Mouse (Mus musculus): ENCODE measurements around the gene Pds5a. TPM values are rescaled to one million over a fixed set of nuclear protein-coding genes. Genes with fewer than 3 reads are reported as not detected.

The Pds5a gene
- polyA plus RNA-seq, 1 experiment from 2014 or later: 79.3 TPM

DNA sequence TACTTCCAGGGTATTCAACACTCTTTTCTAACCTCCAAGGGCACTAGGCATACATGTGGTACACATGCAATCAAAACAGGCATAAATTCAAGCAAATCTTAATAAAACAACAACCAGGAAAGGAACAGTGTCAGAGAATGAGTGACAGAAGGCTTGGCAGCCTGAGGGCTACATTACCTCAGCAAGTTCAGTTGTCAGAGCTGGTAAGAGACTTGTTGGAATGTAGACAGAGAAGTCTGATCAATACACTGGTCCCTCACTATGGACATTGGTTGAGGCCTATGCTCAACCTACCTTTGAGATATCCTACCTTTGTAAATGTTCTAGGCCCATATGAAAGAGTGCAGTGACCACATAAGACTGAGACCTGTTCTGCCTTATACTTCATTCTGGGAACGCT lies 91.3 kb downstream of the Pds5a start:
- Histone ChIP-seq H3K27me3 (no peaks in the 10 kb centered on the region), H3K4me3 (no peak overlapping the region), H3K9ac (no peak overlapping the region), H3K27ac (no peak overlapping the region), H3K4me1 (no peaks in the 10 kb centered on the region), H3K9me3 (replicated peaks) (no peaks in the 10 kb centered on the region), H3K36me3 (ENCODE audit: poor library complexity, severe bottlenecking) (peaks cover 24% of the 10 kb centered on the region), H3K4me2 (no peak overlapping the region)
- ATAC-seq: no peak
- 89% methylated on average over 1 of the region's 1 CpGs for WGBS

DNA sequence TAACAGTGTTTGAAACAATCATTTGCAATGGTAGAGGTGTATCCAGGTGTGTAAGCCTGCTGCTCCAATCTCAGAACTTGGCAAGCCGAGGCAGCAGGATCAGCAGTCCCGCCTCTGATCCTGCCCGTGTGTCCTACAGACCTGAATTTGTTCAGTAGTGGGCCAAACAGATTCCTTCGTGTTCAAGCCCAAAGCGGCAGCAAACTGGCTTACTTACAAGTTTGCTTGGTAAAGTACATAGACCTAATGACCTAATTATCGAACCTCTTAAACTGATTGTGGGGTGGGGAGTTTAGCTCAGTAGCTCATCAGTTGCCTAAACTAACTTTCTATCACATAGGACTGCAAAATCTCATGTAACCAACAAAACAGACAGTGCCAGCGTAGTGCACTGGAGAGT lies 98.4 kb downstream of the Pds5a start:
- ATAC-seq: no peak
- Histone ChIP-seq H3K27me3 (no peaks in the 10 kb centered on the region), H3K4me2 (no peak overlapping the region), H3K36me3 (ENCODE audit: poor library complexity, severe bottlenecking) (peaks cover 27% of the 10 kb centered on the region), H3K27ac (no peak overlapping the region), H3K9me3 (replicated peaks) (no peaks in the 10 kb centered on the region), H3K4me3 (no peak overlapping the region), H3K9ac (no peak overlapping the region), H3K4me1 (no peaks in the 10 kb centered on the region)
- WGBS: 94% methylated on average over 7 of the region's 7 CpGs

DNA sequence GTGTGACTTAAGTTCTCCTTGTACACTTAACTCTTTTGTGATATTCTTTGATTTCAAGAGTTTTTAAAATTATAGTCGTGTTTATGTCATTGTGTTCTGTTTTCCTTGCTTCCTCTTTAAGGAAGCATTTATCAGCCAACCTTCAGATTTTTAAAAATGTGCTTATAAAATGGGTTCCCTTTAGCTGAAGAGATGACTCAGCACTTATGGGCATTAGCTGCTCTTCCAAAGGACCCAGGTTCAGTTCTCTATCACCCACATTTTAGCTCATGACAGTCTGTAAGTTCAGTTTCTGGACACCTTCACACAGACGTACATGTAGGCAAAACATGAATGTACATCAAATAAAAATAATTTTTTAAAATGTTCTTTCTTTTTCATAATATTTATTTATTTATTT lies 105.7 kb downstream of the Pds5a start:
- Histone ChIP-seq H3K4me2 (no peak overlapping the region), H3K27ac (no peak overlapping the region), H3K4me1 (no peaks in the 10 kb centered on the region), H3K36me3 (ENCODE audit: poor library complexity, severe bottlenecking) (peaks cover 38% of the 10 kb centered on the region), H3K9ac (no peak overlapping the region), H3K9me3 (replicated peaks) (no peaks in the 10 kb centered on the region), H3K4me3 (no peak overlapping the region), H3K27me3 (no peaks in the 10 kb centered on the region)
- no peak for ATAC-seq
- WGBS: 89% methylated on average over 2 of the region's 2 CpGs

DNA sequence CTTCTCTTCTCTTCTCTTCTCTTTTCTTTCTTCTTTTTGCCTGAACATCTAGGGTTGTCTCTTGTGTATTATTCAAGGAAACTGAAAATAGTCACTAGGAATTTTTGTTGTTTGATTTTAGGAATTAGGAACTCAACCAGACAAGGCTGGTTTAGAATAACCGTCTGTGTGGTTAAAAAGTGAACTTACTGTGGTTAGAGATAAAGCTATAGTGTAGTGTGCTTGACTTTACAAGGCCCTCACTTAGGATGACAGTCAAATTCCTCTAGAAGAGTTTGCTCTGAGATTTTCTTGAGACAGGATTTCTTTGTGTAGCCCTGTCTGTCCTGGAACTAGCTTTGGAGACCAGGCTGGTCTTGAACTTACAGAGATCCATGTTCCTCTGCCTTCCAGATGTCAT lies 107.9 kb downstream of the Pds5a start:
- Histone ChIP-seq H3K27ac (no peak overlapping the region), H3K4me3 (no peak overlapping the region), H3K36me3 (ENCODE audit: poor library complexity, severe bottlenecking) (peaks cover 45% of the 10 kb centered on the region), H3K9me3 (replicated peaks) (no peaks in the 10 kb centered on the region), H3K9ac (no peak overlapping the region), H3K27me3 (no peaks in the 10 kb centered on the region), H3K4me1 (no peaks in the 10 kb centered on the region), H3K4me2 (no peak overlapping the region)
- ATAC-seq: no peak
- WGBS: 98% methylated on average over 1 of the region's 1 CpGs

DNA sequence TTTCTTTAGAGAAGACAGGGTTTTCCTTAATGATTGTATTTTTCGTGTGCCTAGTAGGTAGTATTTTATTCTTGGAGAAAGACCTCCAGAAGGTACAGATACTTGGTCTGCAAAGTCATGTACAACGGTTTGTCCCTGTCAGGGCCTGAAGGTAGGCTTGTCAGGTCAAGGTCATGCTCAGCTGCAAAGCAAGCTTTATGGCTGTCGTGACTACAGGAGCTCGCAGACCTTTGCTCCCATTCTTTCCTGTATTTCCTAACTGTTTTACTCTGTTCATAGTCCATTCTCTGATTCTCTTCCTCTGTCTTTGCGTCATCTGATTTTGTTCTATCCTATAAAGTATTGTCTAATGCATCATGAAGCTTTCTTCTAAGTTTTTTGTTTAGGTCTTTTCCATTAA lies 111.8 kb downstream of the Pds5a start:
- WGBS: 91% methylated on average over 5 of the region's 5 CpGs
- H3K4me1 ChIP-seq: no peaks in the 10 kb centered on the region
- no peaks in the 10 kb centered on the region for H3K9me3 ChIP-seq (replicated peaks)
- H3K4me3 ChIP-seq: no peak overlapping the region
- no peak overlapping the region for H3K27ac ChIP-seq
- H3K36me3 ChIP-seq (ENCODE audit: poor library complexity, severe bottlenecking): peaks cover 34% of the 10 kb centered on the region
- H3K27me3 ChIP-seq: no peaks in the 10 kb centered on the region
- no peak overlapping the region for H3K4me2 ChIP-seq
- no peak for ATAC-seq
- H3K9ac ChIP-seq: no peak overlapping the region

DNA sequence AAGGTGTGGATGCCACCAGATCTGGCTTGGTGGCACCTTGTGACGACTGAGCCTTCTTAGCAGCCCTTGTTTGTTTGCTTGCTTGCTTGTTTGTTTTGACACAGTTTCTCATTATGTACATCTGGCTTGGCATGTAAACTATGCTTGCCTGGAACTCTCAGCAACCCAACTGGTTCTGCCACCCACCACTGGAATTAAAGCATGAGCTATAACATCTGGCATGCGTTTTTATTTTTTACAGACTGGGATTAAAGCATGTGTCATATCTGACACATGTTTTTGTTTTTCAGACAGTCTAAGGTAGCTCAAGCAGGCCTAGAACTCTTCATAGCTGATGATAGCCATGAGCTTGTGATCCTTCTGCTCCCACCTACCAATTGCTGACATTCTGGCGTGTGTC lies 119.5 kb downstream of the Pds5a start:
- Histone ChIP-seq H3K4me2 (no peak overlapping the region), H3K36me3 (ENCODE audit: poor library complexity, severe bottlenecking) (peaks cover 10% of the 10 kb centered on the region), H3K4me3 (no peak overlapping the region), H3K9me3 (replicated peaks) (no peaks in the 10 kb centered on the region), H3K9ac (no peak overlapping the region), H3K27ac (no peak overlapping the region), H3K4me1 (no peaks in the 10 kb centered on the region), H3K27me3 (no peaks in the 10 kb centered on the region)
- WGBS: 85% methylated on average over 3 of the region's 3 CpGs
- no peak for ATAC-seq

DNA sequence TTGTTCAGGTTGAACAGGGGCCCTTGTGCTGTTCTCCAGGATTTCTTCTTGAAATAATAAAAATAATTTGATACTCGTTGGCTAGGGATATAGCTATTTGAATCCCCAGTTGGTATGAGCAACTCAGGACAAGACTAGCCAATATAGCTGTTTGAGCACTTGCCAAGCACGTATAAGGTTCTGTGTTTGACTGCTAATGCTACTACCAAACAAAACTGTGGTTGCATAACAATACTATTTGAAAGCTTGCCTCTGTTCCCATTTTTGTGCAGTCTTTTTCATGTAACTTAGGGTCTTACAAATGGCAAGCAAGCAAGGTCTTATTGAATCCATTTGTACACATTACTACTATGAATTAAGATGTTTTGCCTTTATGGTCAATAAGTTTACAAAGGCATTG lies 122.2 kb downstream of the Pds5a start:
- Histone ChIP-seq H3K4me3 (no peak overlapping the region), H3K27me3 (no peaks in the 10 kb centered on the region), H3K27ac (no peak overlapping the region), H3K9me3 (replicated peaks) (no peaks in the 10 kb centered on the region), H3K9ac (no peak overlapping the region), H3K4me1 (no peaks in the 10 kb centered on the region), H3K4me2 (no peak overlapping the region), H3K36me3 (ENCODE audit: poor library complexity, severe bottlenecking) (peaks cover 8% of the 10 kb centered on the region; the same call in 1 of the 2 replicates)
- 77% methylated on average over 2 of the region's 2 CpGs for WGBS
- no peak for ATAC-seq

DNA sequence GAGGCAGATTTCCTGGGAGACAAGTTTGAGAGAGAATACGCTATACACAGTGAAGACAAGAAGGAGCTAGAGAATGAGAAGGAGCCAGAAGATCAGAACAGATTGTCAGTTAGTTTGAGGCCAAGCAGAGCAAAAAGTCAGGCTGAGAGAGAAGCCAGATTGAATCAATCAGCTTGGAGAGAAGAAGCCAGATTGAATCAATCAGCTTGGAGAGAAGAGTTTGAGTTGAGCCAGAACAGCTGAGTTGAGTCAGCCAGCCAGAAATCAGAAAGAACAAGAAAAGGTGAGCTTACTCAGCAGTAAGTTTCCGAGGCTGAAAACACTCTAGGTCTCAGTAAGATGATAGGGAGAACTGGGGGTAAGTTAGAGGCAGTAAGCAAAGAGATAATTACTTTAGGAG lies 123.2 kb downstream of the Pds5a start:
- Histone ChIP-seq H3K4me2 (no peak overlapping the region), H3K4me1 (no peaks in the 10 kb centered on the region), H3K9ac (no peak overlapping the region), H3K36me3 (ENCODE audit: poor library complexity, severe bottlenecking) (peaks cover 8% of the 10 kb centered on the region; the same call in 1 of the 2 replicates), H3K27me3 (no peaks in the 10 kb centered on the region), H3K9me3 (replicated peaks) (no peaks in the 10 kb centered on the region), H3K27ac (no peak overlapping the region), H3K4me3 (no peak overlapping the region)
- no peak for ATAC-seq
- WGBS: 88% methylated on average over 2 of the region's 2 CpGs

DNA sequence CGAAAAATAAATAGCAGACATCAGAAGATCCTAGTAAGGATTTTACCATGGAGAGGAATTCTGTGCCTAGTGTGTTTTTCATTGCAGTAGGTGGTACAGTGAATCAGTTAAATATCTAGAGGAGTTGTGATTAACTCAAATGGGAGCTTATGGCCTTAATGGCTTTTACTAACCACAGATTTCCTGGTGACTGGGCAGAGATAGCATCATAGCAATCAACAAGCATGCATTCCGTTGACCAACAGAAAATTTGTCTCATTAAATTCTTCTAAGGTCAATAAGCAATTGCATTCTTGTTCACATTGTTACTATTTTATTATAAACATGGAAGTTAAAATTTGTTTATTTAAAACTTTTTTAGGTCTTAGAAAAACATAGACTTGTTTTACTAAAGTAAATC lies 132.6 kb downstream of the Pds5a start:
- ATAC-seq: no peak
- Histone ChIP-seq H3K9me3 (replicated peaks) (no peaks in the 10 kb centered on the region), H3K4me2 (no peak overlapping the region), H3K4me3 (no peak overlapping the region), H3K9ac (no peak overlapping the region), H3K27ac (no peak overlapping the region), H3K4me1 (peaks cover 9% of the 10 kb centered on the region), H3K27me3 (no peaks in the 10 kb centered on the region), H3K36me3 (ENCODE audit: poor library complexity, severe bottlenecking) (peaks cover 11% of the 10 kb centered on the region)
- 86% methylated on average over 2 of the region's 2 CpGs for WGBS

DNA sequence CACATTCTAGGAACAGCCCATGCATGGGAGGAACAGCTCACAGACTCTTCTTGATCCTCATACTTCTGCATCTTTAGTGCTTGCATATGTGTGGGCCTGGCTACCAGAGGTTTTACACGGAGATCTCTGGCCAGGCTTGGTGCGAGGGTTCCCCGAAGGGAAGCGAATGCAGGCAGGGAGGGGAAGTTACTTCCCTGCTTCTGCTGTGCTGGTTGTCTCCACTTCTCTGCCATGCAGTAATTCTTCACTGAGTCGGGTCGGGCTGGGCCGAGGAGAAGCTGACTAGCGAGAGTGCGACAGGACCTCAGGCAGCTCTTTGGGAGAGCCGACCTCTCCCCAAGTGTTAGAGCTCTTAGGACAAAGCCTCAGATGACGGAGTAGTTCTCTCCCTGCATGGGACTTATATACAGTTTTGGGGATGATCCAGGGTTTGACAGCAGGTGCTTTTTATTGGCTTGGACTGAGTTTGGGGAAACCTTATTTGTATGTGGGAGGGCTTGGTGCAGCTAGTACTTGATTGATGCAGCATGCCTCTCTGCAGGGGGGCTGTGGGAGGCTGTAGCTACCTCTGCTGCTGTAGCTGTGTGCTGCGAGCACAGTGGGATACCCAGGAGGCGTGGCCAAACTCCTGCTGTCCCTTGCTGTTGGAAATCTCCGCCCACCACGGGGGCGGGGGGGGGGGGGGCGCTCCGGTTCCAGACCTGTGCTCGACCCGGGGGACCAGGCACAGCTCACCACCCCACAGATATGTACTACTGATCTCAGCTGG lies 136.8 kb downstream of the Pds5a start:
- H3K27me3 ChIP-seq: no peaks in the 10 kb centered on the region
- H3K4me1 ChIP-seq: peaks cover 9% of the 10 kb centered on the region
- 30% methylated on average over 16 of the region's 20 CpGs for WGBS
- H3K36me3 ChIP-seq (ENCODE audit: poor library complexity, severe bottlenecking): no peaks in the 10 kb centered on the region
- no peaks in the 10 kb centered on the region for H3K9me3 ChIP-seq (replicated peaks)
- H3K4me3 ChIP-seq: no peak overlapping the region
- no peak overlapping the region for H3K4me2 ChIP-seq
- no peak overlapping the region for H3K9ac ChIP-seq
- no peak for ATAC-seq
- H3K27ac ChIP-seq: no peak overlapping the region

DNA sequence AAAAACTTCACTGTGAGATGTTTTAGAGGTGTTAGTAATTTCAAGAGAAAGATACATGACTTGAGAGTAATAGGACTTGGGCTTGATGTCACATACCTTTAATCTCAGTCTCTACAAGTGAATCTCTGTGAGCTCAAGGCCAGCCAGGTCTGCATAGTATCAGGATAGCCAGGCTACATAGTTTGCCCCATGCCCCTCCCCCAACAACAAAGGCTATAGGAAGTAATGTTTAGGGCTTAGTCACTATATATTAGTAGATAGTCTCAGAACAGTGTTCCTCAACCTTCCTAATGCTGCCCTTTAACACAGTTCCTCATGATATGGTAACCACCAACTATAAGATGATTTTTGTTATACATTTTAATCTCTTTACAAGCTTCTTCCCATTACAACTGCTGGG lies 141.0 kb downstream of the Pds5a start:
- no peaks in the 10 kb centered on the region for H3K9me3 ChIP-seq (replicated peaks)
- H3K27ac ChIP-seq: no peak overlapping the region
- peaks cover 6% of the 10 kb centered on the region; the same call in 1 of the 2 replicates for H3K36me3 ChIP-seq (ENCODE audit: poor library complexity, severe bottlenecking)
- H3K4me2 ChIP-seq: no peak overlapping the region
- no peak overlapping the region for H3K4me3 ChIP-seq
- H3K4me1 ChIP-seq: peaks cover 9% of the 10 kb centered on the region
- no peaks in the 10 kb centered on the region for H3K27me3 ChIP-seq
- no peak overlapping the region for H3K9ac ChIP-seq
- no peak for ATAC-seq
